Mouse (Mus musculus) heart, adult 8-10 months (tissue): Measurements from ENCODE around the gene Mterf1a. TPM values are rescaled to one million over a fixed set of nuclear protein-coding genes. Genes with fewer than 3 reads are reported as not detected.
A peak's percentile ranks its signal among the peaks of the same experiment; 100 is the strongest.
"Not testable (repeated sequence)": the region's sequence is repeated elsewhere in the genome, so short reads cannot be mapped to it uniquely, and the experiment has no call there.

ENCODE experiments used
- DNase-seq: peaks from one replicate; pipeline ENCODE4 v3.0.0; 2022; ENCODE audit warnings: low spot score
- total RNA-seq, 4 experiments: library from RNA; stranded (reverse); gene quantifications; 2 replicates each; pipeline ENCODE4 v1.2.4; 2022

The Mterf1a gene
- 1 to 10 TPM; 3.1 to 3.6 (median 3.2) TPM for total RNA-seq

DNA sequence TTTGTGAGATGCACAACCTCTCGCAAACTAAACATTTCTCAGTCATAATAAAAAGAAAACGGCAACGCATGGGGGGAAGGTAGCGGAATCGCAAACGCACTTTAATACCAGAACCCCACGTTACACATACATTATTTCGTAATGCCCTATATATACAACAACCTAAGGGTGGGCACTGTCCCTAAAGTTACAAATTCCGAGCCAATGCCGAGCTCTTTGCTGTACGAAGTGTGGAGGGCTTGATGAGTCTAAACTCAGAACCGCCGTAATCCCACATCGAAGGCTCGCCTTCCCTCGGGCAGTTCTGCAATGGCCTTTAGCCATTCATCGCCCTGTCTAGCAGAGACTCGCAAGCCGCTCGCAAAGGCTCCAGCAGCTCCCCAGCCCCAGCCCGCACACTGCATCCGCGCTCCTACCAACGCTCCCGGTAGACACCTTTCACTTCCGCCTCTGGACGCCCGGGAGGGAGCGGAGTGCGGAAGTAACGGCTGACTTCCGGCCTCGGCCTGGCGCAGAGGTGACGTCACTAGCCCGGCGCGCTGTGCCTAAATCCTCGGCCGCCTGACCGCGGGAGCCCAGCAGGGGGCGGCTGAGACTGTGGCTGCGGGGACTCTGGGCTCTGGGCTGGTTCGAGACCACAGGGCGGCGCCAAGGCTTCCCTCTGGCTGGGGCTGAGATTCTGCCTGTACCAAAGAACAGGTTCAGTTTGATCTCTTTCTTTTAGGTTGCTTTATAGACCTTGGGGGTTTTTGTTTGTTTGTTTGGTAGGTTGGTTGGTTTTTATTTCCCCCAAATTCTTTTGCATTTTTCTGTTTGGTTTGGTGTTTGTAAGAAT, at the start of gene Mterf1a:
Gene Mterf1a, minus strand, starts transcription at position 475 of the 835 bp plus-strand sequence.
- peak; percentile 11 for DNase-seq

DNA sequence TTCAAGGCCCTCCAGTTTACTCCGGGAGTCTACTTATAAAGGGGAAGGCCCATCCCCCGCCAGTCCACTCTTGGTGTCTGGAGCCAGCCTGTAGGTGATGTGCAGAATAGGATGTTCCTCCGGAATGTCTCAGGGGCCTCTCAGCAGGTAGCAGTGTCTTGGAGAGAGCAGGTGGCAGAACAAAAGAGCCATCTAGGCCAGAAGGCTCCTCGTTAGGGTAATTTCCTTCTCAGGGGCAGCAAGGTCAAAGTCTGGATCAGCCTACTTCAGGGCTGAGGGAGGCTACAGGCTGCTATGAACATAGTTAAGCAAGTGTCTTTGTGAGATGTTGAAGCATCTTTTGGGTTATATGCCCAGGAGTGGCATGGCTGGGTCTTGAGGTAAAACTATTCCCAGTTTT, 49.4 kb upstream of the Mterf1a start:
- DNase-seq, result not testable (repeated sequence)

DNA sequence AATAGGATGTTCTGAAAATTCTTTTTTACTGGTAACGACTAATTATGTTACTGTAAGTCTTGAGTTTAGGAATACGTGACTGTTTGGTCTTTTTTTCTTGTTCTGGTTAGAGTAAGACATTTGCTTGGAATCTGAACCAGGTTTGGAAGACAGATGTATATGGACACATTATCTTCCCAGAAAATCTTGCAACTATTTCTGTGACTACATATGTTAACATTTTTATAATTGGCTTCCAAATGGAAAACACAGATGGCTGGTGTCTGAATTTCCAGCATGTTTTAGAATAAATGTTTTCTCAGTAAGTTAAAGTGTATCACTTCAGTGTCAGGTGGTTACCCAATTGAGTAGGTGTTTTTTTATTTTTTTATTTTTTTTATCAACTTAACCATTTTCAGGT, 47.5 kb upstream of the Mterf1a start:
- no peak for DNase-seq

GRCm38 (mm10) chr5:3939335-3939734, 45.6 kb upstream of the Mterf1a start:
- no peak for DNase-seq

- DNase-seq, result no peak
These were observed 45.2 kb upstream of the Mterf1a start for GRCm38 (mm10) chr5:3938905-3939304.

DNA sequence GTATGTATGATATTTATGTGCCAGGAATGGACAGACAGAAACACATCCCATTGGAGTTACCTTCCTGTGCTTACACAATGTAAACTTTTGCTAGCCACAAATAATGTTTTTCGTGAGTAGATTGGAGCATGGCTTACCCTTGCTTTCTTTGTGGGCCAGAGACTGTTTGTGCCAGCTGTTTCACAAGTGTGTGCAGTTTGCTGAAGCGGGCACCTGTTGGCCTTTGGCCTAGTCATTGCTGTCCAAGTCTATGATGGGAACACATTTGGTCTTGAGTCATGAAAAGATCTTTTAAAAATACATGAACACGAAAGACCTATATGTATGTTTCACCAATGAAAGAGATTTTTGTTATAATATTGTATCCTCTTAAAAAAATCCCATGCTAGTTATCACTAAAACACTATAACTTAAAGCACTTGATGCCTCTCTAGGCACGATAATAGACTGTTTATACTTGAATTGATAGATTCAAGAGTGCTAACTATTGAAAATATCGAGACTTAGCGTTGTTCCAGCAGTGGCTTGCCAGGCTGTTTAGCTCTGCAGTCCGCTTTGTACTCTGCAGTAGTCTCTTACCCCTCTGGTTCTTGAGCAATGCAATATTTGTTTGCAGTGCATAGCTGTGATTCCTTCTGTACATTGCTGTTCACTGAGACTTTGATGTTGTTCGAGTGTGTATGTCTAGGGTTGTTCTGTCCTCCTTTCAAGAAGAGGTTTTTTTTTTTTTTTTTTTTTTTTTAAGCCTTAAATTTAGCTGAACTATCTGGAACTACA, 42.2 kb upstream of the Mterf1a start:
- DNase-seq, result no peak

- DNase-seq, result no peak
These were observed 41.5 kb upstream of the Mterf1a start for GRCm38 (mm10) chr5:3935266-3935665.

- DNase-seq, result no peak
These were observed 39.8 kb upstream of the Mterf1a start for GRCm38 (mm10) chr5:3933551-3933950.

GRCm38 (mm10) chr5:3931636-3932035, 37.9 kb upstream of the Mterf1a start:
- DNase-seq, result no peak

- DNase-seq, result no peak
These were observed 37.0 kb upstream of the Mterf1a start for GRCm38 (mm10) chr5:3930760-3931159.

GRCm38 (mm10) chr5:3928690-3929046, 34.9 kb upstream of the Mterf1a start:
- DNase-seq, result no peak

GRCm38 (mm10) chr5:3927801-3928689, 34.3 kb upstream of the Mterf1a start, which contains the start of gene Akap9:
Gene Akap9, plus strand, starts transcription at chr5:3928054.
- DNase-seq, result peak; percentile 60

DNA sequence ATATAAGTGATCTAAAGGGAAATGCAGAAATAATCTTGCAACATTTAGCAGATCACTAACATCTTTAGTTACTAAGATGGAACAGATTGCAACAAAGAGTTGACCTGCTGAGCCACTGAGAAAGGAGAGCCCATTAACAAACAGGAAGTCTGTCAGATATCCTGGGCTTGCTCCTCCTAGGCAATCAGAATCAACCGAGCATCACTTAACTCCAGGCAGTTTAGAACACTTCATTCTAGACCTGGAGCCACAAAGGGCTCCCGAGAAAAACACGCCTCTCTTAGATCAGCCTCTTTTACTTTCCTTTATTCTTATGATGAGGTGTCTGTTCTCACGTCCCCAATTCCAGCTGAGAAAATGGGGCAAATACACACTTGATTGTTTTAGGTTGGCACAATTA, 32.9 kb upstream of the Mterf1a start:
- no peak for DNase-seq

GRCm38 (mm10) chr5:3922350-3922749, 28.6 kb upstream of the Mterf1a start:
- DNase-seq, result no peak

DNA sequence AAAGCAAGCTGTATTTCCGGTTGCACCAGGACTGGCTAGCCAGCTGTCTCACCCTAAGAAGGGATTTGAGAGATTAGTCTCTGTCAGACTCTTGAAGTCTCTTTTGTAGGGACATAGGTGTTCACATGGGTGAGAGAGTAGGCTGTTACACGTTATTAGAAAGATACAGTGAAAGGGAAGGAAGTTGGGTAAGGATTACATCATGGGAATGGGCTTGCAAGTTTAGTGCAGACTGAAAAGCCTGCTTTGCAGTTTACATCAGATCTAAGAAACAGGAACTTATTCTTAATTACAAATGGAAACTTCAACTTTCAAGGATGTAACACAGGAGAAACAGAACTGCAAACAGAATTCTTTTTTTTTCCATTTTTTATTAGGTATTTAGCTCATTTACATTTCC, 11.7 kb upstream of the Mterf1a start:
- DNase-seq, result no peak

DNA sequence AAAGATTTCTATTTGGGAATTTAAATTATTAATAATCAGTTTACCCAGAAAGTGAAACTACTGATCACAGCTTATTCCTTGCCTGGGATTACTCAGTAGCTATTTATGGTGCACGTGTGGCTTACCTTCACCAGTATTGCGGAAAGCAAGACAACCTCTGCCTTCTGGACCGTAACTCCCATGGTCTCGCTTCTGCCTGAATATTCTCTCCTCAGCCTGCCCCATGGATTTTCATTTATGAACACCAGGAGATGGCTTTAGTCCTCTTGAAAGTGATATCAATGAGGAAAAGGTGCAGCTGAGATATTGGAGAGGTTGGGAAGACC, 524 bp upstream of the Mterf1a start:
- not testable (repeated sequence) for DNase-seq

DNA sequence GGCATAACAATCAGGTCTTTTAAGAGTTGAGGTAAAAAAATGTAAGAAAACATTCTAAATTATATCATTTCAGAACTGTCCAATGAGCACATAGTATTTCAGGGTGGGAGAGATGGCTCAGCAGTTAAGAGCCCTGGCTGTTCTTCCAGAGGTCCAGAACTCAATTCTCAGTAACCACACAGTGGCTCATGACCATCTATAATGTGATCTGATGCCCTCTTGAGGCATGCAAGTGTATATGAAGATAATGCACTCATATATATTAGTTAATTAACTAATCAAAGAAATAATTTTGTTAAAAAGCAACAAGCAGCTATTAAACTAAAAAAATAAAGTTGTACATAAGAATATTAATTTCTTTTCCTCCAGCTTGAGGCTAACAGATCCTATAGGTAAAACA, 4.5 kb downstream of the Mterf1a start:
- no peak for DNase-seq

DNA sequence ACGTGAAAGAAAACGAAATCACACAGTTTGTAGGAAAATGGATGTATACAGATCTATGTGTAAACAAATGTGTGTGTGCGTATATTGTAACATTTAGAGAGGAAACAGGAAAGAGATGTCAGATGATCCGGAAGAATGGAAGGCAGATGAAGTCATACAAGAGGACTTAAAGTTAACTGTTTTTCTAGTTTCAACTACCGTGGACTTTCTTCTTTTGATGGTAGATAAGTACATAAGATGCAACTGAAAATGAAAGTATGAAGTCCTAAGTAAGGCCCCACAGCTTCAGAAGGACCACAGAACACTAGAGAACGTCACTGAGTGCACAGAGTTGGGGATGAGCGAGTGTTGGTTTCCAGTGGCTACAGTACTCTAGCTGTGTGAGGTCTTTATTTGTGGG, 6.9 kb downstream of the Mterf1a start:
- DNase-seq, result not testable (repeated sequence)

- no peak for DNase-seq
These were observed 20.2 kb downstream of the Mterf1a start for GRCm38 (mm10) chr5:3873485-3873884.

- no peak for DNase-seq
These were observed 21.4 kb downstream of the Mterf1a start for GRCm38 (mm10) chr5:3872348-3872747.

DNA sequence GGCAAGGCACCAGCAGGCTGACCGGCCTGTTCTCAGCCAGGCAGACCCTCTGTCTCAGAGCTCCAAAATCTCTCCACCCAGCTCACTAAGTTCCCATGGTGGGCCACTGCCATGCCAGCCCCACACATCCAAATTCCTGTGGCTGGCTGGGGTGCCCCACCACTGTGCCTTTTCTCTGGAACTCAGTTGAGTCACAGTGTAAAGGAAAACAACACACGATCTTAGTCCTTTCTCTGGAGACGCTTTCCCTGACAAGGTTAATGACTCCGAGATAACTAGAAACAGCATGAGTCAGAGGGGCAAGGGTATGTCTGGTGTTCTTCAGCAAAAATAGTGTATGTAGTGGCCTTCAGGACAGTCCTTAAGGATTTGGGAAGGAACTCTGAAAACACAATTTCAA, 23.6 kb downstream of the Mterf1a start:
- DNase-seq, result no peak

- no peak for DNase-seq
These were observed 48.7 kb downstream of the Mterf1a start, which contains the start of gene Lrrd1 for GRCm38 (mm10) chr5:3845026-3845425. Gene Lrrd1, plus strand, starts transcription at chr5:3845173.
